Mouse (Mus musculus) liver, embryonic 11.5 days (tissue): ENCODE measurements around the gene Ganab. TPM values are rescaled to one million over a fixed set of nuclear protein-coding genes. Genes with fewer than 3 reads are reported as not detected.

Experiments
- ATAC-seq: fragments of 200-750 bp; cut with Nextera tagmentation; replicated peaks from 2 replicates; pipeline ENCODE4 v1.8.0; 2017; ENCODE audit warnings: moderate number of reproducible peaks, mild to moderate bottlenecking, moderate TSS enrichment, moderate library complexity; ENCODE audit not compliant: low FRiP score
- DNase-seq: peaks from one replicate; pipeline ENCODE4 v3.0.0-alpha.2; 2017; ENCODE audit warnings: low spot score
- H3K27ac ChIP-seq: fragments of 300-500 bp; sonication (generic); 2 replicates; pipeline ENCODE4 v1.5.1; 2014; ENCODE audit warnings: mild to moderate bottlenecking, low read depth, low read length, control low read depth
- H3K27me3 ChIP-seq: fragments of 300-500 bp; sonication (generic); replicated peaks from 2 replicates; pipeline ENCODE4 v1.6.1; 2014; ENCODE audit warnings: low read length, mixed read lengths; ENCODE audit not compliant: control insufficient read depth, insufficient read depth
- H3K36me3 ChIP-seq: fragments of 300-500 bp; sonication (generic); 2 replicates; pipeline ENCODE4 v1.6.1; 2014; ENCODE audit warnings: mild to moderate bottlenecking, low read length, moderate library complexity, mixed read lengths; ENCODE audit not compliant: control insufficient read depth, insufficient read depth
- H3K4me1 ChIP-seq: fragments of 300-500 bp; sonication (generic); replicated peaks from 2 replicates; pipeline ENCODE4 v1.6.1; 2014; ENCODE audit warnings: low read length, mixed read lengths; ENCODE audit not compliant: control insufficient read depth, insufficient read depth
- H3K4me2 ChIP-seq: fragments of 300-500 bp; sonication (generic); 2 replicates; pipeline ENCODE4 v1.6.1; 2014; ENCODE audit warnings: mild to moderate bottlenecking, control low read depth, moderate library complexity
- H3K4me3 ChIP-seq: fragments of 300-500 bp; sonication (generic); 2 replicates; pipeline ENCODE4 v1.5.1; 2014; ENCODE audit warnings: low read depth, low read length, control low read depth
- H3K9ac ChIP-seq: fragments of 300-500 bp; sonication (generic); 2 replicates; pipeline ENCODE4 v1.6.1; 2014; ENCODE audit warnings: low read depth, low read length, control low read depth
- H3K9me3 ChIP-seq: fragments of 300-500 bp; sonication (generic); 2 replicates; pipeline ENCODE4 v1.6.1; 2016; ENCODE audit warnings: low read length, inconsistent platforms, mixed read lengths; ENCODE audit not compliant: control insufficient read depth
- WGBS: fragments of 180-500 bp; shearing (Covaris S2); extraction: QIAGEN DNeasy Blood & Tissue Kit; methylation state at CpG from one replicate; pipeline ENCODE4 v1.1.7; 2014; 5-methylcytosine and 5-hydroxymethylcytosine counted together
- microRNA-seq: library from miRNA; unstranded; fragments of <30 nt; microRNA quantifications from one replicate; pipeline ENCODE4, GENCODE M21; 2017; ENCODE audit warnings: borderline number of aligned reads
- polyA plus RNA-seq: library from polyadenylated mRNA; unstranded; fragments of >200 nt; fragmentation: Nextera tagmentation; extraction: Ambion mirVana; gene quantifications from 2 replicates; pipeline ENCODE4 v1.2.1, GENCODE M21; 2014

Ganab gene
- polyA plus RNA-seq, 1 experiment from 2014 or later = 91.8 TPM

DNA sequence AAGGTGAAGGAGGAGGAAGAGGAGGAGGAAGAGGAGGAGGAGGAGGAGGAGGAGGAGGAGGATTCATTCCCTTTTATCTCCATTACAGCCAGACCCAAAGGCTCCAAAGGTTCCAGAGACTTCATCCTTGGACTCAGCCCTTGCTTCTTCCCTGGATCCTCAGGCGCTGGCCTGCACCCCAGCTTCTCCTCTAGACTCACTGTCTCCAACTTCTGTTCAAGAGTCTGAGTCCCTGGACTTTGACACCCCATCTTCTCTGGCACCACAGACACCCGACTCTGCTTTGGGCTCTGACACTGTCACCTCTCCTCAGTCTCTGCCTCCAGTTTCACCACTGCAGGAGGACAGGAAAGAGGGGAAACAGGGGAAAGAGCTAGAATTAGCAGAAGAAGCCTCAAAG lies 64.4 kb downstream of the Ganab start:
- 89% methylated on average over 2 of the region's 2 CpGs for WGBS
- H3K4me2 ChIP-seq = no peak overlapping the region
- H3K9ac ChIP-seq = no peak overlapping the region
- ATAC-seq (no peak), DNase-seq (no peak)
- peaks cover 56% of the 10 kb centered on the region for H3K36me3 ChIP-seq
- 0 out of 2 replicates have a peak, but pooled peaks cover 3% of the 10 kb centered on the region for H3K4me1 ChIP-seq
- no peak overlapping the region for H3K4me3 ChIP-seq
- no peaks in the 10 kb centered on the region for H3K9me3 ChIP-seq
- H3K27ac ChIP-seq = no peak overlapping the region
- H3K27me3 ChIP-seq = no peaks in the 10 kb centered on the region

DNA sequence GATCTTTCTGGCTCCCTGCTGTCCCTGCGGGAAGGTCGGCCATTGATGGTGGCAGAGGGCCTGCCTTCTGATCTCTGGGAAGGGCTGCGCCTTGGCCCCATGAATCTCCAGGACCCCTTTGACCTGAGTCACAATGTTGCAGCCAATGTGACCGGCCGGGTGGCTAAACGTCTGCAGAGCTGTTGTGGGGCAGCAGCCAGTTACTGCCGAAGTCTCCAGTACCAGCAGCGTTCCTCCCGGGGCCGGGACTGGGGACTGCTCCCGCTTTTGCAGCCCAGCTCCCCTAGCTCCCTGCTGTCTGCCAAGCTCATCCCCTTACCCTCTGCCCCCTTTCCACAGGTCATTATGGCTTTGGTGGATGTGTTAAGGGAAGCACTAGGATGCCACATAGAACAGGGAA lies 67.2 kb downstream of the Ganab start:
- H3K9ac ChIP-seq = no peak overlapping the region
- H3K4me1 ChIP-seq = peaks cover 3% of the 10 kb centered on the region
- no peak for DNase-seq
- H3K9me3 ChIP-seq = no peaks in the 10 kb centered on the region
- peaks cover 52% of the 10 kb centered on the region for H3K36me3 ChIP-seq
- H3K4me3 ChIP-seq = no peak overlapping the region
- no peak overlapping the region for H3K4me2 ChIP-seq
- H3K27ac ChIP-seq = no peak overlapping the region
- WGBS = 91% methylated on average over 11 of the region's 11 CpGs
- no peak for ATAC-seq
- no peaks in the 10 kb centered on the region for H3K27me3 ChIP-seq

DNA sequence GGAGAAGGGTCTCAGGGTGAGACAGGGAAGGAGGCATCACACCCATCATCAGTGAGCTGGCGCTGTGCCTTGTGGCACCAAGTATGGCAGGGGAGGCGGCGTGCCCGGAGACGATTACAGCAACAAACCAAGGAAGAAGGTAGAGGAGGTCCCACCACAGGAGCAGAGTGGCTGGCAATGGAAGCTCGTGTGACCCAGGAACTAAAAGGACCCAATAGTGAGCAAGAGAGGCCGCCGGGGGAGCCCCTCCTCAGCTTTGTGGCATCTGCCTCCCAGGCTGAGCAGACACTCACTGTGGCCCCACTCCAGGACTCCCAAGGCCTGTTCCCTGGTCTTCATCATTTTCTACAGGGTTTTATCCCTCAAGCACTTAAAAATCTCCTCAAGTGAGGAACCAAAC lies 67.9 kb downstream of the Ganab start:
- H3K27ac ChIP-seq = peak overlapping the region; percentile 85; the same call in 1 of the 2 replicates
- no peaks in the 10 kb centered on the region for H3K27me3 ChIP-seq
- peak overlapping the region; percentile 68 for H3K4me2 ChIP-seq
- H3K4me1 ChIP-seq = peaks cover 3% of the 10 kb centered on the region
- H3K9me3 ChIP-seq = no peaks in the 10 kb centered on the region
- ATAC-seq = no peak
- H3K36me3 ChIP-seq = peaks cover 56% of the 10 kb centered on the region
- WGBS = 76% methylated on average over 8 of the region's 8 CpGs
- peak overlapping the region; percentile 82 for H3K4me3 ChIP-seq
- DNase-seq = no peak
- H3K9ac ChIP-seq = peak overlapping the region; percentile 67; the same call in 1 of the 2 replicates

DNA sequence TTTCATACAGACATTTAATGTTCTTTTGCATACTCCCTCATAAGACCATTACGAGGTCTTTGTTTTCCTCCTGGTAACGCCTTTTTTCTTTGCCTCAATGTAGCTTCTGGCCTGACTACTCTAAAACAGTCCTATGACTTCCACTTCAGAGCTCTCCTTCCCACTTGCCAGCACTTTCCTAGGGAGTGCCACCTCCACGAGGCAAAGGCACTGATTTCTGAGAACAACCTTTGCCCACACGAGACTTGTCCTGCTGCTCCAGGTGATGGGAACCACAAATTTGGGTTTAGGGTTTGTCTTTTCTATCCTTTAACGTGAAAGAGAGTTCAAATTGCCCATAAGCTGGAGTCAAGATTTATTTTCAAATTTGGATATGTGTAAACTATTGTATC lies 68.3 kb downstream of the Ganab start:
- H3K9ac ChIP-seq = peak overlapping the region; percentile 67
- peaks cover 3% of the 10 kb centered on the region for H3K4me1 ChIP-seq
- H3K27me3 ChIP-seq = no peaks in the 10 kb centered on the region
- ATAC-seq (no peak), DNase-seq (no peak)
- H3K27ac ChIP-seq = peak overlapping the region; percentile 85
- peak overlapping the region; percentile 68 for H3K4me2 ChIP-seq
- H3K36me3 ChIP-seq = peaks cover 61% of the 10 kb centered on the region
- no peaks in the 10 kb centered on the region for H3K9me3 ChIP-seq
- WGBS = 39% methylated on average over 5 of the region's 5 CpGs
- peak overlapping the region; percentile 82 for H3K4me3 ChIP-seq

Small RNA genes within 50 kb of the gene (microRNA-seq; reads per million reads assigned to microRNA genes)
- gene Mir5136 = not detected

Other genes with a start within 250 kb of the Ganab start
- gene Chrm1, start 234.3 kb upstream of the Ganab start, polyA plus RNA-seq = 0.12 TPM in 1 of 2 replicates, not detected in the other
- 150 and 159 TPM in 2 replicates for gene Slc3a2, start 174.7 kb upstream of the Ganab start, polyA plus RNA-seq
- gene Wdr74, start 162.2 kb upstream of the Ganab start, polyA plus RNA-seq = 142 and 143 TPM in 2 replicates
- gene 1700092M07Rik, start 157.4 kb upstream of the Ganab start, polyA plus RNA-seq = 1.7 and 2.0 TPM in 2 replicates
- gene Stx5a, start 156.7 kb upstream of the Ganab start, polyA plus RNA-seq = 69.5 and 73.1 TPM in 2 replicates
- 197 and 198 TPM in 2 replicates for gene Nxf1, start 141.0 kb upstream of the Ganab start, polyA plus RNA-seq
- 116 and 123 TPM in 2 replicates for gene Tmem223, start 127.1 kb upstream of the Ganab start, polyA plus RNA-seq
- gene Tmem179b, start 123.6 kb upstream of the Ganab start, polyA plus RNA-seq = 116 and 119 TPM in 2 replicates
- gene Taf6l, start 111.7 kb upstream of the Ganab start, polyA plus RNA-seq = 25.9 TPM in 2 replicates
- gene Polr2g, start 99.5 kb upstream of the Ganab start, polyA plus RNA-seq = 152 and 159 TPM in 2 replicates
- 3.2 and 4.1 TPM in 2 replicates for gene Zbtb3, start 95.5 kb upstream of the Ganab start, polyA plus RNA-seq
- 43.8 and 46.8 TPM in 2 replicates for gene Ttc9c, start 78.7 kb upstream of the Ganab start, polyA plus RNA-seq
- gene Hnrnpul2, start 78.1 kb upstream of the Ganab start, polyA plus RNA-seq = 5.5 and 6.4 TPM in 2 replicates
- gene AC129217.1, start 68.3 kb upstream of the Ganab start, polyA plus RNA-seq = 0.40 TPM in 1 of 2 replicates, not detected in the other
- gene Bscl2, start 60.6 kb upstream of the Ganab start, polyA plus RNA-seq = 52.7 and 52.9 TPM in 2 replicates
- gene Gng3, start 58.9 kb upstream of the Ganab start, polyA plus RNA-seq = 2.1 and 2.3 TPM in 2 replicates
- gene Lrrn4cl, start 47.3 kb upstream of the Ganab start, polyA plus RNA-seq = 0.10 and 0.34 TPM in 2 replicates
- gene Ubxn1, start 26.6 kb upstream of the Ganab start, polyA plus RNA-seq = 198 and 204 TPM in 2 replicates
- 57.1 and 66.9 TPM in 2 replicates for gene Uqcc3, start 17.1 kb upstream of the Ganab start, polyA plus RNA-seq
- 133 and 147 TPM in 2 replicates for gene Lbhd1, start 14.3 kb upstream of the Ganab start, polyA plus RNA-seq
- gene Gm49403, start 14.1 kb upstream of the Ganab start, polyA plus RNA-seq = not detected in 2 replicates
- 163 and 171 TPM in 2 replicates for gene 1810009A15Rik, start 9.2 kb upstream of the Ganab start, polyA plus RNA-seq
- gene Gm49416, start 9.1 kb upstream of the Ganab start, polyA plus RNA-seq = not detected in 2 replicates
- gene Ints5, start 5.1 kb upstream of the Ganab start, polyA plus RNA-seq = 47.8 and 52.4 TPM in 2 replicates
- 32.3 and 34.8 TPM in 2 replicates for gene B3gat3, start 22.3 kb downstream of the Ganab start, polyA plus RNA-seq
- gene Rom1, start 31.3 kb downstream of the Ganab start, polyA plus RNA-seq = 2.4 and 3.9 TPM in 2 replicates
- gene Eml3, start 31.5 kb downstream of the Ganab start, polyA plus RNA-seq = 22.6 and 26.1 TPM in 2 replicates
- 75.6 and 81.1 TPM in 2 replicates for gene Mta2, start 43.8 kb downstream of the Ganab start, polyA plus RNA-seq
- gene Tut1, start 55.8 kb downstream of the Ganab start, polyA plus RNA-seq = 42.4 and 43.2 TPM in 2 replicates
- 598 and 618 TPM in 2 replicates for gene Eef1g, start 69.0 kb downstream of the Ganab start, polyA plus RNA-seq
- gene Ahnak, start 91.2 kb downstream of the Ganab start, polyA plus RNA-seq = 2.6 and 3.7 TPM in 2 replicates
- not detected in 2 replicates for gene Scgb1a1, start 189.9 kb downstream of the Ganab start, polyA plus RNA-seq
- 21.2 and 25.1 TPM in 2 replicates for gene Asrgl1, start 237.6 kb downstream of the Ganab start, polyA plus RNA-seq